Mouse (Mus musculus) T-cell, adult 2 months (primary cell): Measurements from ENCODE around the gene Eif1.
"Not testable (repeated sequence)": the region's sequence is repeated elsewhere in the genome, so short reads cannot be mapped to it uniquely, and the experiment has no call there.

Experiments used
- DNase-seq: peaks from one replicate; pipeline ENCODE4 v3.0.0; 2022; ENCODE audit warnings: low spot score

Gene Eif1

DNA sequence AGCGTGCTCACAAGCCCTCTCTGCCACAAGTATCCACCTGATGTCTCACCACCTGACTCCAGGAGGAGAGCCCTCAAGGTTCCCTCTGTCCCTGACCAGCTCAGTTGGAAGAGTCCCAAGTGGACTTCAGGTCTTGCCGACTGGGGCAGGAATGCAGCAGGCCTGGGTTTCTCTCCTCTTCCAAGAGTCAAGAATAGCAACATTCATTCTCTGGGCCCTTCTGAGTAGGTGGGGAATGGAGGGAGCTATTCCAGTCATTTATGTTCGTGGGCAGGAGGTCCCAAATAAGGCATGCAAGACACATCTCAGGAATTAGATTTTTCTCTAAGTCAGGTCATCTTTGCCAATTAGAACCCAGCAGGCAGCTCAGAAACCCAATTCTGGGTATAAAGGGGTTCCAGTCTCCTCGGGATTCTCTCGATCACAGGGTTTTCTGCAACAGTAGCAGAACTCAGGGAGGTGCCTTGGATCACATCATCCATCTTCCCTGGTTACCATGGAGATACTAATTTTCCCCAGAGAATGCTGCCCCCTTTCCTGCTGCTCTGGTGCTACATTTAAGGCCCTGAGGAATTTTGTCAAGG is 7.5 kb upstream of the Eif1 start:
- no peak for DNase-seq

DNA sequence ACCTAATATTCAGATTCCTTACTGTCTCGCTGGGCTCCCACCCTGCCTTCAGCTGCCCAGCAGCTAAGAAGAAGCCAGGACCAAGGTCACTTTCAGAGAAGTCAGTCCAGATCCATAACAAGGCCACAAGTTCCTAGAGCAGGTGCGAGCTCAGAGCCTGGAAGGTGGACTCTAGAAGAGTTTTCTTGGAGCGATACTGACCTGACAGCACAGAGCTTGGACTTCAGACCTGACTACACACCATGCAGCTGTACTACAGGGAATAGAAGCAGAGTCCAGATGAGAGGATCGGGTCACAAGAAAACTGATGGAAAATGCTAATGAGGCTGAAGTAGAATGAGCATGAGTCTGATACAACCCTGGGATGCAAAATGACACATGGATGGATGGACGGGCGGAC is 6.3 kb upstream of the Eif1 start:
- no peak for DNase-seq

DNA sequence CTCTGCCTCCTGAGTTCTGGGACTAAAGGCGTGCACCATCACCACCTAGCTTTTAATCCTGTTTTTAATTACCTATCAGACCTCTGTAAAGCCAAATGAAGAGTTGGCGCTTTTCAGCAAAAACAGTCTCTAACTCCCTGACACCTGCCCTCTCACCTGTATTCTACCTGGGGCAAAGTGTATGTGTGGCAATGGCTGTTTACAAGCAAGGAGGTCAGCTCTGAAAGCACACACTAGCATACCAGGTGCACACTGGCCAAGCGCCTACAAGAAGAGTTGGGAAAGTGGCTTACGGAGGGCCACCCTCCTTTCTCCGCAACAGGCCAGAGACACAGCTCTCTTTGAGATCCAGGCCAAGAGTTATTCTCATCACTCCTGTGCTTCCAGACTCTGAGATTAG is 4.2 kb upstream of the Eif1 start:
- no peak for DNase-seq

DNA sequence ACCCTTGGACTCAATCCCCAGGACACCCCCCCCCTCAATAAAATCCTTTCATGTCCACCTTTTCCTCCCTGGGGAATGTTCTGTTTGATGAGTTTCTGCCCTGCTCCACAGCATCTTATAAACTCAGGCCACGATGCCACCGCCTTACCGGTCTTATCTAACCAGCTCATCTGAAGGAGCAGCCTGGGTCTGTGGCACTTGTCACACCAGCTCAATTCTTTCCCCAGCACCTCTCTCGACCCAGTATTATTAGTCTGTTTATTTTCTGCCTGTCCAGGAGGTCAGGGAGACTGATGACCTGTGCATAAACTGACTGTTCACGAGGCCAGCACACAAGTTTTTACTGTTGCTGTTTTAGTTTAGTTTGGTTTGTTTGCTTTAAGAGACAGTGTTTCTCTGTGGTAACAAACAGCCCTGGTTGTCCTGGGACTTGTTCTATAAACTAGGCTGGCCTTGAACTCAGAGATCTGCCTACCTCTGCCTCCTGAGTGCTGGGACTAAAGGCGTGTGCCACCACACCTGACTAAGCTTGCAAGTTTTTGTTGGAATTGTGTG is 1.8 kb upstream of the Eif1 start:
- DNase-seq = no peak

DNA sequence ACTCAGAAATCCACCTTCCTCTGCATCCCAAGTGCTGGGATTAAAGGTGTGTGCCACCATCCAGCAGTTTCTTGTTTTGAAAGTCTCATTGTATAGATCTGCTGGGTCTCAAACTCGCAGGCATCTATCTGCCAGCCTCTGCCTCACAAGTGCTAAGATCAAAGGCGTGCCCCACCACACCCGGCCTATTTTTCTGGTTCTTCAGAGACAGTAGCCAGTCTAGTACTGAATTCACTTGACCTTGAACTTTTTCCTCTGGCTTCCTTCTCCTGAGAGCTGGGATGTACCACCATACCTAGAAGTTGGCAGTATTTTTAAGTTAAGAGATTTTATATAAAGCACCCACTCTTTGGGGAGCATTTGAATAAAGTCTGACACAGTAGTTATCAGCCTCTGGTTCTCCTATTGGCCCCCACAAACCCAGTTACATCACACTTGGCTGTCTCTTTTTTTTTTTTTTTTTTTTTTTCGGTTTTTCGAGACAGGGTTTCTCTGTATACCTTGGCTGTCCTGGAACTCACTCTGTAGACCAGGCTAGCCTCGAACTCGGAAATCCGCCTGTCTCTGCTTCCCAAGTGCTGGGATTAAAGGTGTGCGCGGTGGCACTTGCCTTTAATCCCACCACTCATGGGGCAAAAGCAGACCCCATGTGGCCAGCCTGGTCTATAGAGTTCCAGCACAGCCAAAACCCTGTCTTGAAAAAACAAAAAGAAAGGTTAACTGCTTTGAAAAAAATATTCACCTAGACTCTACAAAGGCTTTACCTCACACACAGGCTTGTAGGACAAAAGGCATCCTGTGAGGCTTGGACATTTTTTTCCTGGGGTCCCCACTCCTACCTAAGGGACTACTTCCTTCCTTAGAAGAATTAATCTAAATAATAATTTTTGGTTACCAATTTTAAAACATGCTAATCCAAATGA is 895 bp upstream of the Eif1 start:
- no peak for DNase-seq

DNA sequence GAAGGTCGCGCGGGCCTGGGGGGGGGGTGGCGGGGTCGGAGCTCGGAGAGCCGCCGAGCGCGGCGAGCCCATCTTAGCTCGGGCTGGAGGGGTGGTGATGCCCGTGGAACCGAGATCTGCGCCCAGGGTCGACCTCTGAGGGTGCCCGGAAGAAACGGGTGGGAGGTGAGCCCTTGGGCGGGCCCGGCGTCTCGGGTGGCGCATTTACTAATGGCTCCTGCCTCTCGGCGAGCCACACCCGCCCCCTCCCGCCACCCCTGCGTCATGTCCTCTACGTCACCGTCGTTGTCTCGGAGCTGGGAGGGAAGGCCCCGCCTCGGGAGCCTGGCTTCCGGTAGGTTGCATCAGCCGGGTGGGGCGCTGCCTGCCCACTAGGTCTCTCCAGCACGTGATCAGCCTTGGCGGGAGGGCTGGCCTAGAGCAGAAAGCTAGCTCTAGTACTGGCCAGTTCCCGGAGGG is 516 bp downstream of the Eif1 start:
- peak; percentile 97 for DNase-seq

DNA sequence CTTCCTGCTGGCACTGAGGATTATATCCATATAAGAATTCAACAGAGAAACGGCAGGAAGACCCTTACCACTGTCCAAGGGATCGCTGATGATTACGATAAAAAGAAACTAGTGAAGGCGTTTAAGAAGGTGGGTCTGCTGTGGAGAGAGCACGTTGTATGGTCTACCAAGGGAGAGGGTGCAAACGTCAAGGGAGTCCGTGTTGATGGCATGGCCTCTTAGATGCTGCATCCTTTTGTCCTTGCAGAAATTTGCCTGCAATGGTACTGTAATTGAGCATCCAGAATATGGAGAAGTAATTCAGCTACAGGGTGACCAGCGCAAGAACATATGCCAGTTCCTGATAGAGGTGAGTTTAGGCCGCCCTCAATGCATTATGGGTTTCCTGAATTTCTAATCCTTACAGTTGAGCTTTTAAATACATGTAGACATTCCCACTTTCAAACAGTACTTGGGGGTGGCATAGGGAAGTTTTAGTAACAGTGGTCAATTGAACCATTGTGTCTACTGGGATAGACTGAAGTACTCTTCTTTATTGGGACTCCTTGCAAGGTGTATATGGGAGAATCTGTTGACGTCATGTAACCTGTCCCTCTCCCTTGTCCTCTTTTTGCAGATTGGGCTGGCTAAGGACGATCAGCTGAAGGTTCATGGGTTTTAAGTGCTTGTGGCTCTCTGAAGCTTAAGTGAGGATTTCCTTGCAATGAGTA is 1.2 kb downstream of the Eif1 start:
- DNase-seq = not testable (repeated sequence)

DNA sequence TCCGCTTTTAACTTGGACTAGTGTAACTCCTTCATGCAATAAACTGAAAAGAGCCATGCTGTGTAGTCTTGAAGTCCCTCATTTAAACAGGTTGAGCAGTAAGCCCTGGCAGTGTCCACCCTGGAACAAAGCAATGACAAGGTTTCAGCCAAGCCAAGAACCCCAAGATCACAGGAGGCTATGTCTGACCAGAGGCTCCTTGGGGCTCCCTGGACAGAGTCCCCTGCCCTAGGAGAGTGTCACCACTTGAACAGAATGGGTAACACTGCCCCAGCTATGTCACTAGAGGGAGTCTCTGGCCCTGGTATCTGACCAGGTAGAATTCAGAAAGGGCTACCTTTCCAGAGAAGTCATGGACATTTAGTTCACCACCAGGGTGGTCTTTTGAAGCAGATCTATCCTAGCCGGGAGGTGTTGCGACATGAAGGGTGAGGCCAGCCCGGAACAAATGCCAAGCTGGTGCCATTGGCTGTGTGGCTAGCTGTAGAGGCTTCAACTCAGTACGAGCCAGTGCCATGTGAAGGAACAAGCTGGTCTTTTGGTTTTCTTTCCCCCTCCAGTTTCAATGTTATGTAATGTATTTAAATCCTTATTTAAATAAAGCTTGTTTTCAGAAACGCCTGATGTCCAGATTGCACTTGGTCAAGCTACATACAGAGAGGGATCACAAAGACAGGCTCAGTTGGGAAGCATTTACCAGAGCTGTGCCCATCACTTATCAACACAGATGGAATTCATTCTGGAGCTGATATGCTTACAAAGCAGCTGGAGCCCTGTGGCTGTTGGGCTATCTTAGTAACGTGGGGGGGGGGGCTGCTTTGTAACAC is 2.0 kb downstream of the Eif1 start:
- DNase-seq = peak; percentile 10

DNA sequence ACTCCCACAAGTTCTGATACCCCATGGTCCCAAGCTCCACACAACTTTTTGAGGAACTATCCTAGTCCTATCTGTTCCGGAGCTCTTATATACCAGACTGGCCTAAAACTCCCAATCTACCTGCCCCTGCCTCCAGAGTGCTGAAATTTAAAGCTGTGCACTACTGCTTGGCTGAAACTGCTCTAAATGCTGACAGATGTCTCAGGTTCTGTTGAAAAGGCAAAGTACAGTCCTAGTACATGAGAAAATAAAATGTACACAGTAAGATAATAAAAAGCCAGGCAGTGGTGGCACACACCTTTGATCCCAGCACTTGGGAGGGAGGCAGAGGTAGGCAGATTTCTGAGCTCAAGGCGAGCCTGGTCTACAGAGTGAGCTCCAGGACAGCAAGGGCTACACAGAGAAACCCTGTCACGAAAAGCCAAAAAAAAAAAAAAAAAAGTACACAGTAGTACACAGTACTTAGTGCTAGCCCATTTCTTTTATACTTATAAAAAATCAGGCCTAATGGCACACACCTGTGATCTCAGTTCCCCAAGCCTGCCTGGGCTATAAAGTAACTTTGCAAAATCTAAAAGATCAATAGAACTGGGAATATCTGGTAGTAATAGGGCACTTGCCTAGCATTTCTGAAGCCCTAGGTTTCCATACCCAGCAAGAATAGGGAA is 3.0 kb downstream of the Eif1 start:
- peak; percentile 40 for DNase-seq

DNA sequence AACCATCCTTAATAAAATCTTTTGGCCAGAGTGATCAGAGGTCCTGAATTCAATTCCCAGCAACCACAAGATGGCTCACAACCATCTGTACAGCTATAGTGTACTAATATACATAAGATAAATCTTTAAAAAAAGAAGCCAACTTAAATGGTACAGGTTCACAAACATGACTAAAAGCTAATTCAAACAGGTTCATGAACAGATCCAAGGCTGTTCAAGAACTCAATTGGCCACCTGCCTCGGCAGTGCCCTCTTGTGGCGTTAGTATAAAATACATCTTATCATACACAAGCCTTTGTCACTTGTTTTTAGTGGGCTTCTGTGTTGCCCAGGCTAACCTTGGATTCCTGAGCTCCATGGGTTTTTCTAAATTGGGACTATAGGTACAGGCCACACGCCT is 3.9 kb downstream of the Eif1 start:
- DNase-seq = peak; percentile 79

DNA sequence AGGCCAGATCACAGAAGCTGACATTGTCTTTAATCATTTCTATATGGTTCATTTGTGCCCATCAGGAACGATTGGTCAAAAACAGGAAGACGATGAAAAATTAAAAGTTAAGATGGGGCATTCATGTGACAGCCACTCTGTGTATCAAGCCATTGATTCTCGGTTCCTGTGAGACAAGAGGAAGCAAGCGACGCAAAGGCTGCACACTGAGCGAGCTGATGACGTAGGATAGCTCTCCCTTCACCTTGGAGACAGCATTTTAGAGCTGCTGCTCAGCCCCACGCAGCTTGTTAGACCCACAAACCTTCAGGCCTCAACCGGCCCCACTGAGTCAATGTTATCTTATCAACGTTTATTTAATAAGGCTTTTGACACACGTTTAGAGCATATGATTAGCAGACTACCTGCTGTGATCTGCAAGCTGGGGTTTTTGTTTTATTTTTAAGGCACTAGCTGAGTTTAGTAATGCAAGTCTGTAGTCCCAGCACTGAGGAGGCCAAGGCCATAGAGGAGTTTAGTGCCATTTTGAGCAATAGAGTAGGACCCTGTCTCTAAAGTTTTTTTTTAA is 5.5 kb downstream of the Eif1 start:
- no peak for DNase-seq

DNA sequence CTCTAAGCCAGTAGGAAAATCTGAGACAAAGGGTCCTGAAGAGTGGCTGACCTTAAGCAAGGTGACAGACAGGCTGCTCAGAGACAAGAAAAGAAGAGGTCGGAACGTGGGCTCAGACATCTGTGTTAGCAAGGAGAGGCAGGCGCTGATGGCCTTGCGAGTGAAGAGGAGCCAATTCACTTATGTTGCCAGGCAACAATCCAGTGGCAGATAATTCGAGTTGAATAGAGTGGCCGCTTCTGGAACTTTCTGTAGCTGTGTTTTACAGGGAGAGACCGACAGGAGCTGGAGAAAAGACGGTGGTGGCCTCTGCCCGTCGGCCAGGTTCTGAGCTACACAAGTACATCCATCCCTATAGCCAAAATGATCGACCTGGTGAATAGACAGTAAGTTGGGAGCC is 7.6 kb downstream of the Eif1 start:
- DNase-seq = no peak

DNA sequence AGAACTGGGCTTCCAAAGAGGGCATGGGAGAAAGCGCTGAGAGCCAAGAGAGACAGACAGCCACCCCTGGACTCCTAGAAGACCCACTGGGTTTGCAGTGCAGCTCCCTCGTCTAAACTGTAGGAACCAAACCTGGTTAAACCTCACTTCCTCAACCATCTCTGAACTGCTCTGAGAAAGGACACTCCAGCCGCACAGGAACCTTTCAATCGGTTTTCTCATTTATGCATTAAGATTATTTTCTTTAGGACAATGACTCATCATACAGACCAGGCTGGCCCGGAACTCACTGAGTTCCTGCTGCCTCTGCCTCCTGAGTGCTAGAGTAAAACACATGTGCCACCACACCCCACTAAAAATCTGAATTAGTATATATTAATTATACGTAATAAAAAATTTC is 8.1 kb downstream of the Eif1 start:
- DNase-seq = no peak

DNA sequence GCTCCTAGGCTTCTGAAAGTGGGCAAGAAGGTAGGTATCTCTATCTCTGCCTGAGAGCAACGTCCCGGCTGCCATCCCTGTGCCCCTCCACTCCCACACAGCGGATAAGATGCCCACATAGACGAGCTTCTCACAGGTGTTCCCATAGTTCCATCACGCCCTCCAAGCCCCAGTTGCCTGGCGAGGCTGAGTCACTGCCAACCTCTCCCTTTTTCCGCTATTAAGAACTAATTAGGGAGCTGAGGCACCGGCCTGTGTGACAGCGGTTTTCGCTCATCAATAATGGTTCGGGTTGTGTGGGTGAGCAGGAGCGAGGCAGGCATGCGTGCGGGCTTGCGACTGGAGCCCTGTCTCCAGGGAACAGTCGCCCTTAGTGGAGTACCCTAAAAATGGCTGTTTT is 10.6 kb downstream of the Eif1 start:
- no peak for DNase-seq

DNA sequence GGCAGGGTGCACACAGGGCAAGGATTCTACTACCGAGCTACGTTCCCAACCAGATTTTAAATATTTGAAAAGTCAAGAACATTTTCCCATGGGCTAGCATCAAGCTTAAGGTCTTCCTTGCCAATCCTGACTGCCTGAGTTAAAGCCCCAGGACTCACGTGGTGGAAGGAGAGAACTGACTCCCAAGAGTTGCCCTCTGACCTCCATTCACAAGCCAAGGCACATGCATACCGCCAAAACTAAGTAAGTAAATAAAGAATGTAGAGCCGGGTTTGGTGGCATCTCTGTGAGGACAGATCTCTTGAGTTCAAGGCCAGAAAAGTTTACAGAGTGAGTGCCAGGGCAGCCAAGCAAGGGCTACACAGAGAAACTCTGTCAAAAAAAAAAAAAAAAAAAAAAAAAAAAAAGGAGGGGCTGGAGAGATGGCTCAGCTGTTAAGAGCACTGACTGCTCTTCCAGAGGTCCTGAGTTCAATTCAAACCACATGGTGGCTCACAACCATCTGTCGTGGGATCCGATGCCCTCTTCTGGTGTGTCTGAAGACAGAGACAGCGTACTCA is 11.2 kb downstream of the Eif1 start:
- DNase-seq = not testable (repeated sequence)

DNA sequence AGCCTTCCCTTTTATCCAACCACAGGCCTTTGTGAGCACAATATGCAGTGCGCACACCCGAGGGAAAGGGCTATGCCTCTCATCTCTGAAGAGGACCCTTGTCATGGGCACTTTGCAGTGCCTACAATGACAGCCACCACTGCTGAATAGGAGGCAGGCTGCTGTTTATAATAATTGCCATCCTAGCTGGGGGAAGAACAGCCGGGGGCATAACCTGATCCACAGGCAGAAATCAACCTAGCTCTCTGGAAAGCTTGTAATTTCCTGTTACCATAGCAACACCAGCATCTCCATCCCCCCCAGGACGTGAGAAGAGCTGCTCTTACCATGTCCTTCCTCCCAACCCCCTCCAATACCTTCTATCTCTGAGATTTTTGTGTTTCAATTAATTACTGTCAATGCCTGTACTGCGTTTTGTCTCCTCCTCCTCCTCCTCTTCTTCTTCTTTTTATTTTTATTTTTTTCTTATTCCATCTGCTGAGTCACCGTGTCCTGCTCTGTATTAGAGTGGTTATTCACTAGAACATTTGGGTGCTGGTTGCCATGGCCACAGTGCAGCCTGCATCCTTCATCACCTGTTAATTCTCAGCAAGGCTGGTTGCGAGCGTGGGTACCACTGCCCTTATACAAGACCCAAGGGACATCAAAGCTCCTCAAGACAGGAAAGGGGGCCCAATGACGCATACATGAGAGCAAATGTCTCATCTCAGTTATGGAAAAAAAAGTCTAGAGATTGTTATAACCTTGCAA is 13.3 kb downstream of the Eif1 start:
- no peak for DNase-seq

DNA sequence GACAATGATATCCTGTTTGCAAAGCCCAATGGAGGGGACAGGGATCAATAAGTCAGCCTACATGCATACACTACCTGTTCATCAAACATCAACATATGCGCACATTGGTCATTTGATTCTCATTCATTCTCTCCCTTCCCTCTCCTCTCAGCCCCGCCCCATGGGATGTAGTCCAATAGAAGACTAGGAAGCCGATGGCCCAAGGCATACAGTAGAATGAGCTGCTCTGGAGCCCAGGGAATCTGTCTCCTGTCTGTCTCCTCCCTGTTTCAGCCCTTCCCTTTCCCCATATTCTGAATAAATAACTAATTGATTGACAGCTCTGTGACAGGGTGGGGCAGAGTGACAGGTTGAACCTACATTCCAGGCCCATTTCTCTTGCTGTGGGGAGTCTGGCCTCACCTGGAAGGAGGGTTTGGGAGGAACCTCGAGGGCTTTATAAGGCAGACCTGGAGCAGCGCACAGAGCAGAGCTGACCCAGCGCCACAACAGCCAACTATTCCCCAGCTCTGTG is 14.3 kb downstream of the Eif1 start, which contains the start of gene Gast:
Gene Gast, plus strand, starts transcription at position 464 of the 514 bp plus-strand sequence.
- DNase-seq = no peak

DNA sequence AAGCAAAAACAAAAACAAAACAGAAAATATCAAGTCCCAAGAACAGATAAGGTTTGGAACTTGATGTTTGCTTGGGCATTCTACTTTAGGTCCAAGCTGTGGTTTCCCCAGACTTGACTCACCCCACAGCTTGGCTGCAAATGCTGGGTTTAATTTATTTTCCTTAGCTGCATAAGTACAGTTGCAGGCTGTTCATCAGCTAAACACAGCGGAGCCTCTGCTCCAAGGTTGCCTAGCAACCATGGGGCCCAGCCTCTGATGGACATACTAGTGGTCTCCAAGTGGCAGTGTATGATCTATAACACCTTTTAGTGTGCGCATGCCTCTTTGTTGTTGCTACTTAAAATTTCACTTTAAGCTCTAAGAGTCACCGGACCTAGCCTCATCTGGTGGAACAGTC is 16.0 kb downstream of the Eif1 start:
- no peak for DNase-seq

DNA sequence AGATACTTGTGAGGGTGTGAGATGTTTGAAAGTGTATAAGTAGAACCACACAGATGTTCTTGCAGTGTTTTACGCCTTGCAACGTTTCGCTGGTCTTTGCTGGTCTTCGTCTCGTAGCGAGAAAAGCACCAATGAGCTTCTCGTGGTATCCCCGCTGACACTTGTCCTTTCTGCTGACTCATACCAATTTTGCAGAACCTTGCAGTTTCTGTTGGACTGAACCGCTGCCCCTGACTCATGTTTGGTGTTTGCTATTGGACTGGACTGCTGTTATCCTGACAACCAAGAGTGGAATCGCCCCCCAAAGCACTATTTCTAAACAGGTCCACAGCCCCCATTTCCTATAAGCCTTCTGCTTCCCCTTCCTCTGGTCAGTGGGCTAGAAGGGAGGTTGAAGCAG is 24.6 kb downstream of the Eif1 start:
- DNase-seq = no peak
